Mouse (Mus musculus) thymus, postnatal 10 days (tissue): Measurements from ENCODE around the gene Shc3.

Experiments used
- DNase-seq, 2 experiments: peaks; one replicate each; pipeline ENCODE4 v3.0.0; 2021; ENCODE audit warnings: low spot score in 2 of 2

The Shc3 gene

DNA sequence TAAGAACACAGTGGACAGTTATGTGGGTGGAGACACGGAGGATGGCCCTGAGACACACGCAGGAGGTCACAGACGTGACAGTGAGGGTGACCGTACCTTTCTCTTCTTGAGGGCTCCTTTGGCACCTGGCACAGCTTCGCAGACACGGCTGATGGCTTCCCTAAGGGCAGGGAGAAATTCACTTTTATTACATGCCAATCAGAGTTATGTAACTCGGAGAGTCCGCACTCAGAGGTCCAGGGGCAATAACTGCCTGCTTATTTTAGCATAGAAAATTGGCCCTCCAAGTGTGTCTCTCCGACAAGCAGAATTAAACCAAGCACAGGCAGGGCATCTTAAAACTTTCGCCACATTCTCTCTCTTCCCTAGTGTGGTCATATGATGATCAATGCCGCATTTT, 86.4 kb downstream of the Shc3 start:
- no peak for DNase-seq

DNA sequence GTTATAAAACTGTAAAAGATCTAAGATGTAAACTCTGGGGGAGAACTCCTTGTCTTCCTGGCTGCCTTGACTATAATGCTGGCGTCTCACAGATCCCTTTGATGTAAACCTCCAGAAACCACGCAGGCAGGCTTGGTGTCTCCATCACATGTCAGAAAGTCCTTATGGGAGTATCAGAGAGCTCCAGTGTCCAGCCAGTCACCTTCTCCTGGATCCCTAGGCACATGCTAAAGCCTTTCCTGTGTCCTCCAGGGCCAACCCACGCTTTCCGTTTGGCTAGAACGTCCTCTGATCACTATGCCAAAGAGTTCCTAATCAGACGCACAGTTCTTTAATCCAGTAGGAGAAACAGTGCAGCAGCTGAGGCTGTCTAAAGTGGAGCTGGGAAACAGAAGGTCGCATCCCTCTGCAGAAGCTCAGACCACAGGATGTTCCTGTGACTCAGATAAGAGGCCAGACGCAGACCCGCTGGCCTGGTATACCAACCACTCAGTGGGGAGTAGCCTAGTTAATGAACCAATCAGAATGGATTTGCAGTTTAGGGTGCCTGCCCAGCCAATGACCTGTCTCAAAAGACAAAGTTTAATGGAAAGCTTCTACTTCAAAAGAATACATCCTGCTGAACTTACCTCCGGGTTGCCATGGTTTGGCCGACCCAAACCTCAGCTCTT, 88.7 kb downstream of the Shc3 start:
- no peak for DNase-seq

DNA sequence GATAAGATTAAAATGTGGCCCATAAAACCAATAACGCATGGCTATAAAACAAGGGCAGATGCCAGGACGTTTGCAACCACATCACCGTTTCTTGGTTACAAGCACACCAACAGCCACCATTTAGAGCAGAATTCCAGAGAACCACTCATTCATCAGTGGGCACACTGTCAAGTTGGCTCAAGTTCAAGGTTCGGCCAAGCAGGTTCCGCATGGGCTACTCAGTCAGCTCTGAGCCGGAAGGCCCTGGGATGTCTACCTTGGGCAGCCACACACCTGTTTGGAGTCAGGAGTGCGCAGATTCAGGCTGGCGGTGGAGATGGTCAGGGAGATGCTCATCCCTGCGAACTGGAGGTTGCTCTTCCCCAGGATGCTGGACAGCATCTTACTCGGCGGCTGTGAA, 89.4 kb downstream of the Shc3 start:
- no peak for DNase-seq

DNA sequence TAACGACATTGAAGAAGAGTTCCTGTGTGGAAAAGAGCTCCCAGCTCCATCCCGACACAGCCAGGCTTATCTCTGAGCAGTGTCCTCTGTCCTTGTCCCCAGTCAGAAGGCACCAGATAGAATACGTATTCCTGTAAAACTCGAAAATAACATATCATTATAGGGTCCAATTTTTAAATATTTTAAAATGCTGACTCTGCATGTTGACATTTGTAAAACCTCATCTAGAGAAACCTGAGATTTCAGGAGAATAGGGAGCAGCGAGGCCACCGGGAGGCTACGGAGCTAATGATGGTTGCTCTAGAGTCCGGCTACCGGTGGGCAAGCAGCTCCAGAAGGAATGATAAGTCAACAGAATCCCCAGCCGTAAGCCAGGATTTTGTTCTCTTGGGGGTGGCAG, 92.2 kb downstream of the Shc3 start:
- no peak for DNase-seq

DNA sequence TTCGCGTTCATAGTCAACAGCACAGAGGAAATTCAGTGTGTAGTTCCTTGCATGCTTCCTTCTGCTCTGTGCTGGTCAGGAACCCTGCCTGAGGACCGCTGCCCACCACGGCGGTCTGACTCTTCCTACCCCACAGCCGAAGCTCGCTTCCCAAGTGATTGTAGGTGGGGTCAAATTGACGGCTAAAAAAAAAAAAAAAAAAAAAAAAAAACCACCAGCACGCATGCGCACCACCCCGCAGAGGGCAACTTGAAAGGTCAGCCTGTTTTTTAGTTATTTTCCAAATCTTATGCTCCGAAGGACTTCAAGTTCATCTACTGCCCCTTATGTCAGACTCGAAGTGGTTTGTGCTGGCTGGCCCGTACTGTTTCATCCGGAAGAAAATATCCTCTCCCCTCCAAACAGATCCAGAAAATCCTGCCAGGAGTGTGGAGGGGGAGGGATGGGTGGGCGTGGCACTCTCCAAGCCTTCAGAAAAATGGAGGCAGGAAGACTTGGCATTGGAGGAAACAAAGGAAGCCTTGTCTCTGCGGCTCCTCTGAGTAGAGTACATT, 100.4 kb downstream of the Shc3 start:
- no peak for DNase-seq

DNA sequence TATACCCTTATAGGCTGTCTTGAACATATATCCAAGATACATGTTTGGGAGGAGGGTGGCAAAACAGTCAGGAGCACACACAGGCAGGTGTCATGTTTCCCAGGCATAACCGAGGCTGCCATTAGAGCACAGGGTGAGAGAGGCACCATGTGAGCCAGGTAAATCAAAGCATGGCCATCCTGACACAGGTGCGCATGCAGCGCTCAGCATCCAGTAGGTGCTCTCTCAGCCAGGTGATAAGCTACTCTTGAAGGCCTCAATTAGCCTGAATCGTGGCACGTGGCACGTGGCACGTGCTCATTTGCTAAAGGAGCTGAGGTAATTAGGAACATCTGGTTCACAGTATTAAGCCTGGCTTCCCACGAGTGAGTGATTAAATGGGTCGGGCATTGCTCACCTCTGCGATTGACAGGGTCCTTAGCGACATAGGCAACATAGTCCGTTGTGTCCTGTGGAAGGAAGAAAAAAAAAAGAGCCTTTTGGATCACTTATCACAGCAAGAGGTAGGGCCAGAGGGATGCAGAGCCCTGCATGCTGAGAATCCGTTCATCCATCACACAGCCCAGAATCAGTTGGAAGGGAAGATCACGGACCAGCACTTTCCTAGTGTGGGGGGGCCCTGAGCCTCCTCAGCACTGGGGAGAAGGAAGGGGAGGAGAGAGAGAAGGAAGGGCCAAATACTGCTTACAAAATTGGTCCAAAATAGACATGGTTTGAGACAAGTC, 102.9 kb downstream of the Shc3 start:
- no peak for DNase-seq

DNA sequence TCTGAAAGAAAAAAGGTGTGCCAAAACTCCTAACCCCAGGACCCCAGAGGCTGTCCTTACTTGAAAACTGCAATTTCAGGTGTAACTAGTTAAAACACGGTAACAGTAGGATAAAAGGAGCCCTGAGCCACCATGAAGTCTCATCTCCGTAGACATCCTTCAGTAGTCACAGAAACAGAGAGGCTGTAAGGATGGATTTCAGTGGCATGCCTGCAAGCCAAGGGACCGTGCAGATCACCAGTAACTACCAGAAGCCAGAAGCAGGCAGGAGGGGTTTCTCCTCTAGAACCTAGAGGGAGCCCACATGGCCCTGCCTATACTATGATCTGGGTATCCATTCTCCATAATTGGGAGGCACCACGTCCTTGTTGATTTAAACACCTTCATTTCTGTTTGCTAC, 104.9 kb downstream of the Shc3 start:
- DNase-seq: no peak

DNA sequence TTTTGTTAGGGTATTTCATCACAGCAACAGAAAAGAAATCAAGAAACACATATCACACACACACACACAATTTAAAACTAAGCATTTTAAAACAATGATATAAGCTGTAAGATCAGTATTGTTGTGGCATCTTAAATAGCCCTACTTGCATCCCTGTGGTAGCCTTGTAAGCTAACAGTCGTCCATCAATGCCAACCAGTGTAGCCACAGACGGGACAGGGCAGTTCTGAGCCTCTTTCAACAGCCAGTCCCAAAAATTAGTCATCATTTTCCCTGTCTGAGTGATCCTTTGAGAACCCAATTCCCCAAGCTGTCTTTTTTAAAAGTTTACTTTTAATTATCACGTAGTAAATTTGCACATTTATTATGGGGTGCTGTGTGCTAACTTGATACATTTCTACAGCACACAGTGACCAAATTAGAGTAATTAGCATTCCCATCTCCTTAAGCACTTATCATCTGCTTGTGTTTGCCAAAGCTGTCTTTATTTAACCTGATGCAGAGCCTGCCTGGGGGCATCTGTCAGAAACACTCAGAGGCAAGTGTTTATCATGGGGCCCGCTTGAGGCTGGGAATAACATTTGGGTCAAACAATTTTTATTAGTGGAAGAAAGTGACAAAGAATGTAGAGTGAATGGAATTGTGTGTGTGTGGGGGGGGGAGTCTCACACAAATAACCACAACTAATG, 112.9 kb downstream of the Shc3 start:
- DNase-seq: no peak

DNA sequence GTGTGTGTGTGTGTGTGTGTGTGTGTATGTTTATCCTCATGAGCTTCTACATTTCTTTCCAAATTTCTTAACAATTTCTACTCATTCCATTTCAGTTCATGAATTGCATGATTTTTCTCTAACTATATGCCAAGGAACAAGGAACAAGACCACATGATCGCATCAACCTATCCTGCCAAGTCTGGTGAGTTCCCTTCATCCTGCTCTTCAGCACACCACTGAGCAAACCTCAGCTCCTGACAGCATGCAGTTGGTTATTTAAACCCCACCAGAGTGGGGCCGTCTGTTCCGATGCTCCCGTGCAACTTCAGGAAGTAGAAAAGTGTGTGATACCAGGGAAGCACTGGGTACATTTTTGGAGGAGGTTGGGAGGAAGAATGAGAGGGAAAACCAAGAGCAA, 122.7 kb downstream of the Shc3 start:
- no peak for DNase-seq

DNA sequence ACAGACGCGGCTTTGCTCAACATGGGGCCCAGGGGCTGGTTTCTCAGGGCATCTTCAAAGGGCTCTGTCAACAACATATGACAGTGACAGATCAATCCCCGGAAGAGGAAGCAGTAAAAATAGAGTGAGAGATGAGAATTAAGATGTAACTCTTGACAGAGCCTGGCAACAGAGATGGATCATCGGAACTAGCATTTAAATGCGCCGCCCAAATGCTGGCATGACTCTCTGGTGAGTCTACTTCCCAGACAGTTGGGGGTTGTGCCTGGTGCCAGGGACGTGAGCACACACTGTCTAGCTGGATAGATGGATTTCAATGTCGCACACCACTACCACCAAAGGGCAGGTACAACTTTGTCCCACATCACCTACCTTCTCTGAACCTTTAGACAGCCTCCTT, 126.3 kb downstream of the Shc3 start:
- DNase-seq: no peak

DNA sequence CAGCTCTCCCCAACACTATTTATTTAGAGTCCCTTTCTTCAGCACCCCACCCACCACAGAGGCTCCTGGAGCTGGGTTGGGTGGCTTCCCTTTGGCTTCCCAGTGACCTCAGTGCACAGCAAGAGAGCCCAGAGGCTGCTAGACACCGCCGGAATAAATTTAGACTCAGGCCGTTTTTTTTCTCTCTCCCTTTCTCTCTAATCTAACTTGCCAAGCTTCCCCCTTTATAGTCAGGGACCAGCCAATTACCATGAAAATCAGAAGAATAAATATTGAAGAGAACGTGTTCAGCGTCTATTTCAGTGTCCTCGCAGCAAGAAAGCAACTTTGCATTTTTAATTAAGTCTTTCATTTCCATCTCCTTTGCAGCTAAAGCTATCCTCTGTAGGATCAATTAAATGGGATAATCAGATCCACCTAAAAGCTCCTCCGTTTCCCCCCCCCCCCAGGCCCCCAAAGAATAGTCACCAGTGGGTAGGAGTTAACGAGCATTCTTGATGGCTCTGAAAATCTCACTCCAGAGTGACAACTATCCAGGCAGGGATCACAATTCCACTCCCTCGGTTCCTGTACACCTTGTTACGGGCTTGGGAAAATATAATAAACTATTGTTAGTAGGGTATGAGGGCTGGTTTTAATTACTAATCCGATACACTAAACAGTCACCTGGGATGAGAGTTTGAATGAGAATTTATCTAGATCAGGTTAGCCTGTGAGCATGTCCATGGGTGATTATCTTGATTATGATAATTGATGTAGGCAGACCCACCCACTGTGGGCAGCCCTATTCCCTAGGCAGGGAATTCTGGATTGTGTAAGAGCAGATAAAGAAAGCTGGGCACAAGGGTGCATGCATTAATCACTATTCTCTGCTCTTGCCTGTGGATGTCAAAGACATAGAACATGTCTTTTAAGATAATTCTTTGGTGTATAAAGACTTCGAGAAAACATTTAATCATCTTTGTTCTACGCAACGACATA, 131.8 kb downstream of the Shc3 start:
- no peak for DNase-seq

DNA sequence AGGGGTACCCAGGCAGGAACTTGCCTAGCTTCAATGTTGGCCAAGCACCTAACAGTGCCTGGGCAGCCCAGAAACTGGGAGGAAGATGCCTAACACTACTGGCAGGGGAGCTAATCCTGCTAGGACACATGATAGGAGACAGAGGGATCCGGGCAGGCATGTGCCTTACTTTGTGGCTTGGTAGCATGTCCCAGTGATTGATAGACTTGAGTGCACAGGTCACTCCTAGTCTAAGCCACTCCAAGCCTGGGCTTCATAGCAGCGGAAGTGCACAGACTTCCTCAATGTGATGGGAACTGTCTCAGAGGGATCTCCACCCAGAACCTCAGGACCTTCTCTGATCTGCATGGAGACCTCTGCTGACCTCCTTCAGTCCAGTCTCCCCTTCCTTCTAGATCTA, 134.1 kb downstream of the Shc3 start:
- DNase-seq: no peak

DNA sequence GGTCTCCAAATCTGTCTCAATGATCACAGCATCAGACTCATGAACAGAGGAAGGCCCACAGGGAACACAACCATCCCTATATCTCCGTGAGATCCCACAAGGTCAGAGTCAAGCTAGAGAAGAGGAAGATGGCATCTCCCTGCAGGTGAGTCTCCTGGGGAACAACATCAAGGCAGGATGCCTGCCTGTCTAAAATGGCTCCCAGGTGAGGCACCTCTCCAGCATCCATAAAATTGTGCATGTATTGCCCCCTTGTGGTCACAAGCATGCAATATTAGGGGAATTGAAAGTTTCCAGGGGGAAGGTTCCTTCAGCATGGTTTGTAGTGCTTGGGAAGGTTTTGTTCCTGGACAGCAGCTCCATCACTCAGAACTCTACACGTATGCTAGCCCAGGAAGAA, 134.8 kb downstream of the Shc3 start:
- no peak for DNase-seq

DNA sequence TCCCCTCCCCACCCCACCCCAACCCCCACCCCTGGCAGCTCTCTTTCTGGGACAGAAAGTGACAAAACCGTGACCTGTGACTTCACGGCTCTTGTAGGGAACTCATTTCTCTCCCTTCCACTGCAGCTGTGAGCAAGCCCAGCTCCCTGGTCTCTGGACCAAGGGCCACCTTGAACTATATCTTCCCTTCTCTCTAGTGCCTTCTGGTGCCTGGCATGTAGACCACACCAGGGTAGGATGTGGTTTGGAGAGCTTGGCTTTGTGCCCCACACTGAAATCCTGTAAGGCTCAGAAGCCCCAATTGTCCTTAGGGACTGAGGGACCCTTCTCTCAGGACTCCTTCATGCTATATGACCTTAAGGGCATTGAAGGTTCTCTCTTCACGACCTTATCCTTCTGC, 135.8 kb downstream of the Shc3 start:
- DNase-seq: no peak

DNA sequence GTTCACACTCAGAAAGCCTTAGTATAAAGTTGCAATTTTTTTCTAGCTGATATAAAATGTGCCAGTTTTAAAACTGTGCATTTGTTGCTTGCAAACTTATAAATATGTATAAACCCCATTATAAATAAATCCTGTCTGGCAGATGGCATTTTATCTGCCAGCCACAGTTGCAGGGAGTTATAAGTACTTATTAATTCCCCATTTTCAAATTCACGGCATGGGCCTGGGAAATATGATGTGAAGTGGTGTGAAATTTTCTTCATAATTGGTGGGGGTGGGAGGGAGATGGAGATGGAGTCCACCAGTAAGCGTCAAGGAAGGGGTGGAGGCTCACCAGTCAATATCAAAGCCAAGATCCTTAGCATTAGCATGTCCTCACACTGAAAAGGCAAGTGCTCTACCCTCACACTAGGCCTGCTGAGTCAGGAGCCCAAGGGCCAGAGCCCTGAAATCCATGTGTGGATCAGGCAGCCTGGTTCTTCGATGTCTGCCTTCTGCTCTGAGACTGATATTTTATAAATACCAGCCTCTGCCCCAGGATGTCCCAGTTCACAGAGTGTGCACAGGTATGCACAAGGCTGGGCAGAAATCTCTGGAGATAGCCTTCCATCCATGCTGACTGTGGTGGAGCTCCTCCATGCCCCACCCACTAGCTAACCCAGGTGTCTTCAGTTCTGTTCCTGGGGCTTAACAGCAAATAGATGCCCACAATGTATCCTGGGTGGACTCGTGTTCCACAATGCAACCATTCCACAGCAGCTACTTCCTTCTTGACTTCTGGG, 143.4 kb downstream of the Shc3 start:
- no peak for DNase-seq

DNA sequence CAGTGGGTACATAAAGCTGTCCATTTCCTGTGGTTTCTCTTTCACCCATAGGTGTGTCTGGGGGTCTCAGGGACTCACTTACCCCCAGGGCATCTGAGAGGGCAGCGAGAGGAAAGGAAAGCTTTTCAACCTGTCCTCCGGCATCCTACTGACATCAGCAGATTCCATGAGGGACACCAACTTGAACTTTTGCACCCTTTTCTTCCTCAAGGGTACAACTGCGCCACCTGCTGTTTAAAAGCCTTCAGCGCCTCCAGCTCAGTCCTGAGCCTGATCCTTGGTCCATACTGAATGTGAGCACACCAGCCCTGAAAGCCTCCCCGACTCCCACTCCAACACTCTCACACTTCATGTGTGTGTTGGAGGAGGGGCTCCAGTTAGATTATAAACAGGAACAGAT, 144.6 kb downstream of the Shc3 start:
- peak in 1 of 2 experiments; percentile 58 for DNase-seq

DNA sequence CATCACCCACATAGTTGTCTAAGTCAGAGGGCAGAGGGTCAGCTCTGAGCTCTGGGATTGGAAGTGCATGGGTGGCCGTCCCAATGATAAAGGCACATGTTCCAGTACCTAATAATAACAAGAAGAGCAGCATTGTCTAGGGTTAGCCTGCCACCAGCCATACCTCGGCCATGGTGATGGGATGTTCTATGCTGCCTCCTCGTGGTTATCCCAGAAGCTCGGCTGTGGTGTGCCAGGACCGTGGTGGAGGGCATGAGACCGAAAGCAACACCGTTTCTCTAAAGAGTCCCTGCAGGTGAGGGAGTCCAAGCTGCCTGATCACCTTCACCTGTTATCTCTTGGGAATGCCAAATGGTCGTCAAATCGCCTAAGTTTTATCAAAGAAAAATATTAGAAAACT, 145.6 kb downstream of the Shc3 start:
- DNase-seq: no peak

DNA sequence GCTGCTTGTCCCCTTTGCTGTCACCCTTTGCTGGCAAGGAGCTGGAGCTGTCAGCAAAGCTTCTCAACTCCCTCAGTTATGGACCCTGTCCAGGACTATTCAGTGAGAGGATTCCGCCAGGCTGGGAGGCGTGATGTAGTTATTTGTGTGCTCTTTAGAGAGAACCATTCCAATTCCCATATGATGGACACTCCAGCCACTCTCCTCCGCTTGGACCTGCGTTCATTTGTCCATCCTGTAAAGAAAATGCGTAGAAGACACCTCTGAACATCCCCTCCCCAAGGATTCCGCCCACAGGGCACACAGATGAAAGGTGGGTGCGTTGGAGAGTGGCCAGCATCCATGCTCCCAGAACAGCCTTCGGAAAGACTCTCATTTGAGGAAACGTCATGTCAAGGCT, 148.4 kb downstream of the Shc3 start:
- DNase-seq: no peak

DNA sequence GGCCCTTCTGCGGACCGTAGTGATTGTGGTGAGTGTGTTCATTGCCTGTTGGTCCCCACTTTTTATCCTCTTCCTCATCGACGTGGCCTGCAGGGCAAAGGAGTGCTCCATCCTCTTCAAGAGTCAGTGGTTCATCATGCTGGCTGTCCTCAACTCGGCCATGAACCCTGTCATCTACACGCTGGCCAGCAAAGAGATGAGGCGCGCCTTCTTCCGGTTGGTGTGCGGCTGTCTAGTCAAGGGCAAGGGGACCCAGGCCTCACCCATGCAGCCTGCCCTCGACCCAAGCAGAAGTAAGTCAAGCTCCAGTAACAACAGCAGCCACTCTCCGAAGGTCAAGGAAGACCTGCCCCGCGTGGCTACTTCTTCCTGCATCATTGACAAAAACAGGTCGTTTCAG, 149.7 kb downstream of the Shc3 start:
- DNase-seq: no peak

DNA sequence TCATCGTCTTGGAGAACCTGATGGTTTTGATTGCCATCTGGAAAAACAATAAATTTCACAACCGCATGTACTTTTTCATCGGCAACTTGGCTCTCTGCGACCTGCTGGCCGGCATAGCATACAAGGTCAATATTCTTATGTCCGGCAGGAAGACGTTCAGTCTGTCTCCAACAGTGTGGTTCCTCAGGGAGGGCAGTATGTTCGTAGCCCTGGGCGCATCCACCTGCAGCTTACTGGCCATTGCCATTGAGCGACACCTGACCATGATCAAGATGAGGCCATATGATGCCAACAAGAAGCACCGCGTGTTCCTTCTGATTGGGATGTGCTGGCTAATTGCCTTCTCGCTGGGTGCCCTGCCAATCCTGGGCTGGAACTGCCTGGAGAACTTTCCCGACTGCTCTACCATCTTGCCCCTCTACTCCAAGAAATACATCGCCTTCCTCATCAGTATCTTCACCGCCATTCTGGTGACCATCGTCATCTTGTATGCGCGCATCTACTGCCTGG, 150.2 kb downstream of the Shc3 start:
- no peak for DNase-seq
